Mouse (Mus musculus) lung, postnatal 4 days (tissue): ENCODE data around the gene Khk.

ENCODE experiments used
- DNase-seq, 2 experiments: peaks; one replicate each; pipeline ENCODE4 v3.0.0; 2021

The Khk gene

GRCm38 (mm10) chr5:30914101-30914635 is 7.1 kb upstream of the Khk start:
- DNase-seq: peak in 1 of 2 experiments; percentile 25

- DNase-seq: peak in 1 of 2 experiments; percentile 30
Observed at GRCm38 (mm10) chr5:30914849-30915248, 6.4 kb upstream of the Khk start.

- DNase-seq: peak; percentile 42 to 48
Observed at GRCm38 (mm10) chr5:30915456-30915855, 5.8 kb upstream of the Khk start.

DNA sequence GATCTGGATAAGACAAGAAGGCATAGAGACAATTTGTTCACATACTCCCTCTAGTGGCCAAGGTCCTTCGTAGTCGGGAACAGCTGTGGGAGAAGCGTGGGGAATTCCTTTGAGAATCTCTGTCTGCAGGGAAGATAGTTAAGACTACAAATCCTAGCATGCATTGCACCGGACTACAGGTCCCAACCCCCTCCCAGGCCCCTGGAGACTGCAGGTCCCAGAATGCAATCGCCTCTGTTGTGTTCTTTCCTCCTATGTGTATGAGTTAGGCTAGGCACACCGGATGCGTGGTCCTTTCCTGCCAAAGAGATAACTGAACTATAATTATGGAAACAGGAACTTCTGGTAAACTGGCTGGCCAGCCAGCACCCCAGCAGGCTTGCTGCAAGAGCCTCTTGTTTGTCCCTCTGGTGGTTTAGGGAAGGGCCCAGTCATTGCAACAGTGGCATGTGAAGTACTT is 5.2 kb upstream of the Khk start:
- DNase-seq: peak; percentile 91 to 96

DNA sequence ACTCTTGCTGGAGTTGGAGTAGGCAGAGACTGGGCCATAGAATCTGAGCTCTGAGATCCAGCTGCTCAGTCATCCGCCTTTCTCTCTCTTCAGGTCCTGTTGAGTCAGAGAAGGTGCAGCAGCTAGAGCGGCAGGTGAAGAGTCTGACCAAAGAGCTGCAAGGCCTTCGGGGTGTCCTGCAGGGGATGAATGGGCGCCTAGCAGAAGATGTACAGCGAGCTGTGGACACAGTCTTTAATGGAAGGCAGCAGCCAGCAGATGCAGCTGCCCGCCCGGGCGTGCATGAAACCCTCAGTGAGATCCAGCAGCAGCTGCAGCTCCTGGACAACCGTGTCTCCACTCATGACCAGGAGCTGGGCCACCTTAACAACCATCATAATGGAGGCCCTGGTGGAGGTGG is 4.4 kb upstream of the Khk start:
- no peak for DNase-seq

DNA sequence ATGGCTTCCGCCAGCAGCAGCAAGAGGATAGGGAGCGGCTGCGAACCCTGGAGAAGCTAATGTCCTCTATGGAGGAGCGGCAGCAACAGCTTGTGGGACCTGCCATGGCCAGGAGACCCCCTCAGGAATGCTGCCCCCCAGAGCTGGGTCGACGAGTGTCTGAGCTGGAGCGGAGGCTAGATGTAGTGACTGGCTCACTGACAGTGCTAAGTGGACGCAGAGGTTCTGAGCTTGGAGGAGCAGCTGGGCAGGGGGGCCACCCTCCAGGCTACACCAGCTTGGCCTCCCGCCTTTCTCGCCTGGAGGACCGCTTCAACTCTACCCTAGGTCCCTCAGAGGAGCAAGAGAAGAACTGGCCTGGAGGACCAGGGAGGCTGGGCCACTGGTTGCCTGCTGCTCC is 3.9 kb upstream of the Khk start:
- peak in 1 of 2 experiments; percentile 28 for DNase-seq

DNA sequence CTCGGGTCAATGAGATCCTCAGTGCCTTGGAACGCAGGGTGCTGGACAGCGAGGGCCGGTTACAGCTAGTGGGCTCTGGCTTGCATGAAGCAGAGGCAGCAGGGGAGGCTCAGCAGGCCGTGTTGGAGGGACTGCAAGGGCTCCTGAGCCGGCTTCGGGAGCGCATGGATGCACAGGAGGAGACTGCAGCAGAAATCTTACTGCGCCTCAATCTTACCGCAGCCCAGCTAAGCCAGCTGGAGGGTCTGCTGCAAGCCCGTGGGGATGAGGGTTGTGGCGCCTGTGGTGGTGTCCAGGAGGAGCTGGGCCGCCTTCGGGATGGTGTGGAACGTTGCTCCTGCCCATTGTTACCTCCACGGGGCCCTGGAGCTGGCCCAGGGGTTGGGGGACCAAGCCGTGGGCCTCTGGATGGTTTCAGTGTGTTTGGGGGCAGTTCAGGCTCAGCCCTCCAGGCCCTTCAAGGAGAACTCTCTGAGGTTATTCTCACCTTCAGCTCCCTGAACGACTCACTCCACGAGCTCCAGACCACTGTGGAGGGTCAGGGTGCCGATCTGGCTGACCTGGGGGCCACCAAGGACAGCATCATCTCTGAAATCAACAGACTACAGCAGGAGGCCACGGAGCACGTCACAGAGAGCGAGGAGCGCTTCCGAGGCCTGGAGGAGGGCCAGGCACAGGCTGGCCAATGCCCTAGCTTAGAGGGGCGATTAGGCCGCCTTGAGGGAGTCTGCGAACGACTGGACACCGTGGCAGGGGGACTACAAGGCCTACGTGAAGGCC is 3.1 kb upstream of the Khk start:
- DNase-seq: peak in 1 of 2 experiments; percentile 26

GRCm38 (mm10) chr5:30918691-30919090 is 2.5 kb upstream of the Khk start:
- no peak for DNase-seq

- DNase-seq: no peak
Observed at GRCm38 (mm10) chr5:30919831-30920614, 1.2 kb upstream of the Khk start.

GRCm38 (mm10) chr5:30920621-30921020 is 610 bp upstream of the Khk start:
- peak; percentile 48 to 59 for DNase-seq

- peak in 1 of 2 experiments; percentile 51 for DNase-seq
Observed at GRCm38 (mm10) chr5:30922581-30923041, 1.4 kb downstream of the Khk start.

GRCm38 (mm10) chr5:30923119-30923518 is 1.9 kb downstream of the Khk start:
- no peak for DNase-seq

- DNase-seq: no peak
Observed at GRCm38 (mm10) chr5:30924614-30925013, 3.4 kb downstream of the Khk start.

- peak in 1 of 2 experiments; percentile 49 for DNase-seq
Observed at GRCm38 (mm10) chr5:30925217-30925616, 4.0 kb downstream of the Khk start.

- no peak for DNase-seq
Observed at GRCm38 (mm10) chr5:30926073-30926472, 4.8 kb downstream of the Khk start.

- no peak for DNase-seq
Observed at GRCm38 (mm10) chr5:30927945-30928529, 6.8 kb downstream of the Khk start.

DNA sequence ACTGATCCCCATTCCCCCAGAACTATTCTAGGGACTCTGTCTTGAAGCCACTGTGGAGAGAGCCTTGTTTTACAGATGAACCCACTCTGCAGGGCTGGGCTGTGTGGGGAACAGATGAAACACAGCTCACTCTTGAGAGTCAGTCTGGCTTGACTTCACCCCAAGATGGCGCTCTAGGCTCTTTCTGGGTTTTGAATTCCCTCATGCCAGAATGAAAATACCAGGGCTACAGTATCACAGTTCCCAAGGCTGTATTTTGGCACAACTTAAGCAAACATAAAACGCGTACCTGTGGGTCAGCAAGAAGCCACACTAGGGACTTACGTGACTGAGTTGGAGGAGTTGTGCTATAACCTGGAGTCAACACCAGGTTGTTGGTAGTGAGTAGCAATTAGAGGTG is 8.9 kb downstream of the Khk start:
- DNase-seq: peak; percentile 42 to 82

GRCm38 (mm10) chr5:30930846-30931245 is 9.6 kb downstream of the Khk start:
- DNase-seq: no peak

DNA sequence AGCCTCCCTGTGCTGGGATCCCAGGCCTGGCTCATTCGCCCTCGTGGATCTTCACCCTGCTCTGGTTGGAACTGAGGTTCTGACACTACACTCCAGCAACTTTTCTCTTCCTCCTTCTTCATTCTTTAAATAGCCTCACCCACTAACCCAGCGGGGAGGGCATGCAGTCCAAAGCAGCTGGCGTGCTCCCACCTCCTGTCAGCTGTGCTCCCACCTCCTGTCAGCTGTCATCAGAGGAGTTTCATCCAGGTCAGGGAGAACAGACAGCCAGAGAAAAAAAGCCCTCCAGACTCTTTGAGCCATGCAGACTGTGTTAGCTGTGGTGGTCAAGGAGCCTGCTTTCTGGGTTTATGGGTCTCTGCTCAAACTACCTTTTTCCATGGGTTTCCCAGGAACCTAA is 10.1 kb downstream of the Khk start:
- DNase-seq: no peak

DNA sequence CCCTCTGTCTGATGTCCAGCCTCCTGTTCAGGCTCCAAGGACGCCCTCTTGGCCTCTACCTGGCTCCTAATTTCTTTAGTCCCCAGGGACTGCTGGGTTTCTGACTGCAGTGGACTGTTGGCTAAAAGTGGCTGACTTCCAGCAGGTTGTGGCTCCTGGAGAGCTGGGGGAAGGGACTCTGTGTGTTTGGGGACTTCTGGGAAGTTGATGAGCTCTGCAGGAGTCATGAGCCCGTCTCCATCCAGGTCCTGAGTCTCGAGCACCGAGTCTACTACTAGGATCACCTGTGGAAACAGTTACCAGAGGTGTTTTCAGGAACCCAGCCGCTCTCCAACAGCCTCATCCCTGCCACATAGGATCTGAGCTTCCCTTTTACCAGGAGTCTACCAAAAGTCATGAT is 12.5 kb downstream of the Khk start:
- no peak for DNase-seq

DNA sequence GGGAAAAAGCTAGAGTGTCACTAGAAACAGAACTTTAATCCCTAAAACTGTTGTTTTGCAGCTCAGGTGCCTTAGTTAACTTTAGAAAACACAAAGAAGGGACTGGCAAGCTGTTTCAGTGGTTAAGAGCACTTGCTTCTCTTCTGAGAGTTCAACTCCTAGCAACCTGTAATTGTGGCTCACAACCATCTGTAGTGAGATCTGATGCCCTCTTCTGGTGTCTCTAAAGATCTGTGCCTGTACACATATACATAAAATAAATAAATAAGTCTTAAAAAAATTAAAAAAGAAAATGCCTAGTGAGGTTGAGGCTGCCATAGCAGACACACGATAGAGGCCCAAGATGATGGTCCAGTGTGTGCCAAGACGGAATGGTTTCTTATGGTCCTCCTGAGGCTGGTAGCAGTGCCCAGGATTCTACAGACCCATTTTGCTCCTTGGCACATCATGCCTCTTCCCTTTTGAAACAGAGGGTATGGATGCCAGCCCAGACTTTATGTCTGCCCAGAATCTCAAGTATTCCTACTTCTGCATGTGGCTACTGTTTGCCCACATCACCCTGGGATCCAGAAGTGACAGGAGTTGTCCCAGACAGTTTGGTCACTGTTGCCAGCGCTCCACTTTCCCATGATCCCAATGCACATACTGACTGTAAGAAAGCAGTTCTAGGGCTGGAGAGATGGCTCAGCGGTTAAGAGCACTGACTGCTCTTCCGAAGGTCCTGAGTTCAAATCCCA is 13.7 kb downstream of the Khk start:
- no peak for DNase-seq

DNA sequence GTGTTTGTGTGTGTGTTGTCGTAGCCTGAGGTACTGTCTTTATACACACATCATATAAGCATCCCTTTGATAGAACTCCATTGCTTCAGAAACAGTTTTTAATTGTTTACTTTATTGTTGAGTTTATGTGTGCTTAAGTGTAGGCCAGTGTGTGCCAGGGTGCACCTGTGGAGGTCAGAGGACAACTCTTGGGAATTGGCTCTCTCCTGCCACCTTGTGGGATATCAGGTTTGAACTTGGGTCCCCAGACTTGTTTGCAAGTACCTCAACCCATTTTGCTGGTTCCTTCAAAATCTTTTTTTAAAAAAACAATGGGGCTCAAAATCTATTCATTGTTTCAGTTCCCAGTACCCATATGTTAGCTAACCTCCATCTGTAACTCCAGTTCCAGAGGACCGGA is 21.8 kb downstream of the Khk start:
- no peak for DNase-seq

- DNase-seq: no peak
Observed at GRCm38 (mm10) chr5:30944344-30944743, 23.1 kb downstream of the Khk start.
